Mouse (Mus musculus) E14TG2a.4 (cell line): Measurements from ENCODE around the gene Cox10.

Experiments used
- CTCF ChIP-seq: conservative IDR thresholded peaks from 2 replicates; pipeline ENCODE4 v1.5.1; 2014; ENCODE audit warnings: low read length
- NANOG ChIP-seq: IDR thresholded peaks from 2 replicates; pipeline ENCODE4 v1.6.1; 2014; ENCODE audit warnings: borderline replicate concordance, low read length, mixed read lengths
- POU5F1 ChIP-seq: IDR thresholded peaks from 2 replicates; pipeline ENCODE4 v1.6.1; 2014; ENCODE audit warnings: low read length, borderline replicate concordance

- TF ChIP-seq CTCF (no peak), POU5F1 (no peak), NANOG (no peak)
These were observed 64.0 kb downstream of the Cox10 start for GRCm38 (mm10) chr11:64015309-64015708.
